Mouse (Mus musculus): ENCODE results near the gene Gpr87.
A peak's percentile ranks its signal among the peaks of the same experiment; 100 is the strongest.
"Not testable (repeated sequence)": the region's sequence is repeated elsewhere in the genome, so short reads cannot be mapped to it uniquely, and the experiment has no call there.

Gene Gpr87

DNA sequence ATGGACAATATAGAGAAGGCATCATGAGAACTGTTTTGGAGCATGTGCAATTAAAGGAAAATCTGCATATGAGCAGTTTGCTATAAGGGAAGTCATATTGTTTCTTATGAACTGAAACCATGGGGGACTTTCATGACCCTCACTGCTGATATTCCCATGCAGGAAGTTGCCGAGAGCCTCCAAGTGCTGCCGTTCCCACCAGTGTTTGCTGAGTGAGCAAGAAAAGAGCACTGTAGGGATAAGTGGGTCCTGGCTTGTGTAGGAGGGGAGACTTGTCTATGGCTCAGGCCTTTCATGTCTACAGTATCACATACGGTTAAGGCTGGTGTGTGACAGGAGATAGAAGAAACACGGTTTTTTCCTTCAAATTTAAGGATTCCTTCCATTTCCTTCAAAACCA lies 9.2 kb downstream of the Gpr87 start:
- no peak for DNase-seq

DNA sequence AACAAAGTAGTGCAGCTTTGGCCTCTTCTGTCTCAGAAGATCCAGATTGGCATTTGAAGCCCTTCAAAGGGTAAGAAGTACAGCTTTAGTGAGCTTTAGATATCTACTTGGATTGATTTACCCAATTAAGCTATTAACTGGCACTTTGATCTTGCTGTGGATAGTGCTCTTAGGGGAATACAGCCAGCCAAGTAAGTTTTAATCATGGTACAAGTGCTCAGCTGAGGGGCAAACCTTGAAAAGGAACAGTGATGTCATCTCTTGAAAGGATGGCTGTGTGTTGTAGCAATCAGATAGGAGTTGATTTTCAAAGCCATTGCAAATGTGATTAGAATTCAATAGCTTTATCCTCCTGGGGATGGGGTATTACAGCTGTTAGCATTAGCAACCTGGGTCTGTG lies 12.8 kb downstream of the Gpr87 start:
- DNase-seq = no peak

DNA sequence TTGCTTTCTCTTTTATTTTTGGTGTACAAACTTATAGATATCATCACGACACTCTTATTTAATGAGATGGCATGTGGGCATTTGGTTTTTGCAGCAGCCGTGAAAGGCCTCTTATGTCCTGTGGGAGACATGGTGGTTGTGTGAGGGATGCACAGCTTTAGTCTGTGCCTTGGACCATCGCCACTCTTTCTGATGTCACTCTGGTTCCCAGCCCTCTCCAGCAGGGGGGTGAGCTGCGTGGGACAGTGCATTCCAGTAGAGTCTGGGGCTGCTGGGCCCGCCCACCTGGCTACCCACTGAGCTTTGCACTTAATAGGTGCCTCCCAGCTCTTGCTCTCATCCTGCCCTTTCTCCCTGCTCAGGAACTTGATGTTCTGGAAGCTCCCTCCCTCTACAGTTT lies 13.8 kb downstream of the Gpr87 start:
- DNase-seq = no peak

DNA sequence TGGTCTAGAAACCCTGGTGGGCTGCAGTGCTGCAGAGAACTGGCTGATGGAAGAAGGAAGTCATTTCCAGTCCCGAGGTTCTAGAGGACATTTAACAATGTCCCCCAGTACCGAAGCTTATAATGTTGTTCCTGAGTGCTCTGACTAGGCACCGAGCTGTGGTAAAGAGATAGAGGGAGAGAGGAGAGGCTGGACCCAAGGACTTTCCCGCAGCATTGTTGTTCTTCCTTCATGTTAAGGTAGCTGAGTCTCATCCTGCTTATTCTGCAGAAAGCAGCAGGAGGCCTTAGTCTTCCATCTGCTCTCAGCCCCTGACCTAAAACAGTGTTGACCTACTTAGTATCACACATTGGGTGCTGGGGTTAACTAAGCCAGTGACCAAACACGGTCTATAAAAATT lies 18.0 kb downstream of the Gpr87 start:
- DNase-seq = no peak

DNA sequence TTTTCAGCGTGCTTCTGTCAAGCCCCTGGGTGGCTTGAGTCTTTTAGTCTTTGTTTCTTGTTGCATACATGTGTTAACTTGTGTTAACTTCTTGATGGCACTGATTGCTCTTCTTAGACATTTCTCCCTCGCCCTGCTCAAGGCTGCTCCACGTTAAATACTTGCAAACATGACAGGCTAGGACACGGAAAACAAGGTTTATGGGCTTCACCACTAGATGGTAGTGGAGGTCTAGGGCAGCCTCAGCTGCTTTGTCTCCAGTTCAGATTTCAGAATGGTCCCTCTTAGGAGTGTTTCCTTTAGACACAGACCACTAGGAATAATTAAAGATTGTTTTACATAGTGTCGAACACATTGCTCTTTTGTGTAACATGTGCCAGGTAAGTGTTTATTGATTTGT lies 19.7 kb downstream of the Gpr87 start:
- DNase-seq = peak; percentile 68

DNA sequence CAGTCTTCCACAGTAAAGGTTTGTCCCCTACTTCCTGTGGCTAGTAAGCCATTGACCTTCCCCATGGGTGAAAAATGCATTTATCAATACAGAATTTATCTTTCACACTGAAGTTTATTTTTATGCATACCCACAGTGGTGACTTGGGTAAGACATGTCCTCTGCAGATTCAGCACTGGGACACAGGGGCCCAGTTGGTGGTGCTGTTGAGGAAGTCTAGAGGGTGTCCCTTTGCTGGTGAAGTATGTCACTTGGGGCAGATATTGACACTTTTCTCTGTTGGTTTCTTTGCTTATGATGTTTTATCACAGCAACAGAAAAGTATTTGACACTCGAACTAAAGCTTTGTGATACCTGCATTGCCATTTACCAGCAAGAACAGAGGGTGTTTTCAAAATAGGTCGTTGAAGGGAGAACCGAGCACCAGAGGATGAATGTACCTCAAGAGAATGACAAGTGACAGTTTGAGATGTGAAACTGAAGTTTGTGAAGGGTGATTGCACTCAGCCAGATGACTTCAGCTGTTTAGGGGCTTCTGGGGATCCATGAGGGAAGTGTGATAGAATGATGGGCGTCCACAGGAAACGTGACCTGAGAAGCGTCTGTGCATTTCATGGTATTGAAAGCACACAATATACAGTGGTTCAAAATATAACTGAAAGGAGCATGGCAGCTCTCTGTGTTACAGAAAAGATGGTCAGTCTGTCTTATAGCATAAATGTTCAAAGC lies 20.3 kb downstream of the Gpr87 start:
- DNase-seq = no peak

DNA sequence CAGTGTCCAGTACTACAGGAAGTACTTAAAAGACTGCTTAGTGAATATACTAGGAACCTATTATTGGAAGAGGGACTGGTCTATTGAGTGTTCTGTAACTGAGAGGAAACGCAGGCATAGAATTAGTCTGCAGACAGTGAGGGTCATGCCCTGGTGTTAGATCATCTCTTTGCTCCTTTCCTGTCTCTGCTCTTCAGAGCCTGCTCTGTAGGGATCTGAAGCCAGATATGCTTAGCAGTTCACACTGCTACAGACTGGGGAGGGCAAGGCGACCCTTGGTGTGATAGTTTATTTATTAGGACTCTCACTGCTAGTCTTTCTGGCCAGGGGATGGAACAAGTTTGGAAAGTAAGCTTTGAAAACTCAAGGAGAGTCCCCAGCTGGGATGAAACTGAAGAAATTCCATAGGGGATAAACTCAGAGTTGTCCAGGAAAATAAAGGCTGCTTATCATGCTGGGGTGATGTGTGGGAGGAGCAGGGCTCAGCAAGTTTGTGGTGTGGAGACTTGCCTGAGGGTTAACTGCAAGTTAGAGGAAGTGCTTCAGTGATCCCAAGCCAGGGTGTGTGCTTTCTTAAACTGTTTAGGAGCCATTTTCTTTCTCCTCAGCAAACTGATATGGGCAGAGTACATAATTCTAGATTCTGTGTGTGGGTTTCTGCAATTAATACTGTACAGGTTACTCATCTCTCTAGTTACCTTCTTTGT lies 24.8 kb downstream of the Gpr87 start:
- DNase-seq = no peak

DNA sequence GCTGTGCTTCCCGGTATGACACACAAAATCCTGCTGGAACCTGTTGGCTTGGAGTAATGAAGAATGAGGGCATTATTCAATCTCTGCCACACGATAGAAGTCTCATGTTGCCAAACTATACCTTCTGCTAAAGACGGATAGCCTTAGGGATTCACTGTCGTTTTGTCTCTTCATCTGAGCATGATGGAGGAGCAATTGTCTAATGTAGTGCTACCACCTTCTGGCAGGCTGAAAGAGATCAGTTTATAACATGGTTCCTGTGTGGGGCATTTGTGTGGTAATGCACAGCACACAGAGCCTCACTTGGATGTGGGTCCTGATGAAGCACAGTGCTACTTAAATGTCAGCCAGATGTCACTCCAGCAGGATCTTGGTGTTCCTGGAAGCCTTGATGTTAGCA lies 25.7 kb downstream of the Gpr87 start:
- DNase-seq = no peak

DNA sequence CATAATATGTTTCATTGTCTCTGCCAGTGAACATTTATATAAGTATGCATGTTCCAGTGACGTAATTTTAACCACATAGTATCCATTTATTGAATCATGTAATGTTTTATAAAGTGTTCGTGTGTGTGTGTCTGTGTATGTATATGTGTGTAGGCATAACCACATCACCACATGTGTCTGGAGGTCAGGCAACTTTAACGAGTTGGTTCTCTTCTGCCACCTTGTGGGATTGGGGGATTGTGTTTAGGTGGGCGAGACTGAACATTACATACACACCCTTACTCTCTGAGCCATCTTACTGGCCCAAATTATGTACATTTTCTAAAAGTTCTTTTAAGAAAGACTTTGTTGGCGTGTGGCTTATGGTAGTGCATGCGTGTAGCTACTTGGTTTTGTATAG lies 26.4 kb downstream of the Gpr87 start:
- DNase-seq = no peak

DNA sequence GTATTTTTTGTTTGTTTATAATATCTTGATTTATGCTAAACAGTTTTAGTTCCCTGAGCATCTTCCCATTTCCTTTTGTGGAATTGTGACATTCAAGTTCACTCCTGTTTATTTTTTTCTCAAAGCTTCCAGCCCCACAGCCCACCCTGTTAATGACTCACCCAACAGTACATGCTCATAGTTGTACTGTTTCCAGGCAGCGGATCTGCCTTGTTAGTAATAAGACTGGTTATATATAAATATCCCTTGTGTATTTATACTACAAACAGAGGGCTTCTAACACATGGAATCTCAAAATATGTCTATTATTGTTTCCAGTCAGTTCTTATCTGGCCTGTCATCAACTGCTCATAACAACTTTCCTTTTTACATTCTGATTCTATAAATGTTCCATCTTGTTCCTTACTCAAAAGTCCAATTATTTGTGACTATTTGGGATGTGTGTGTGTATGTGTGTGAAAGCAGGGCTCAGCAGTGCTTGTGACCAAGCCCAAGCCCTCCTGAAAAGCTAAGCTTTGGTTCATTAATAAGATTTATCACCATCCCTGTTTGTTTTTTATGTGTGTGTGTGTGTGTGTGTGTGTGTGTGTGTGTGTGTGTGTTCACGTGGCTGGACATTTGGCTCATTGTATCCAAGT lies 27.4 kb downstream of the Gpr87 start:
- DNase-seq = no peak

DNA sequence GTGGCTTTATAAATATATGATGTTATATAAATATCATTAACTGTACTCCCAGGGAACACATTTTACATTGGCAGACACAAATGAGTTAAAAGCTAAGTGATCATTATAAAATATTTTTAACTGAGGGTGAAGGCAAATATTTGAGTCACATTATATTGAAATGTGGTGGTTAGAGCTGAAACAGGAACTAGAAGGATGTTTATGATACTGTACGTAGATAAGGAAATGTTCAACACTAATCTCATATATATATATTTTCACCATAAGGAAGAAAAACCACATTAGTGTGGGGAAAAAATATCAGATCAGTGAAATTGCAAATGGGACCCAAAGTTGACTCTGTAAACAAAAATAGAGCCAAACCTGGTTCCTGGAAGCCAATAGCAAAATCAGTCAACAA lies 34.4 kb downstream of the Gpr87 start:
- DNase-seq = no peak

DNA sequence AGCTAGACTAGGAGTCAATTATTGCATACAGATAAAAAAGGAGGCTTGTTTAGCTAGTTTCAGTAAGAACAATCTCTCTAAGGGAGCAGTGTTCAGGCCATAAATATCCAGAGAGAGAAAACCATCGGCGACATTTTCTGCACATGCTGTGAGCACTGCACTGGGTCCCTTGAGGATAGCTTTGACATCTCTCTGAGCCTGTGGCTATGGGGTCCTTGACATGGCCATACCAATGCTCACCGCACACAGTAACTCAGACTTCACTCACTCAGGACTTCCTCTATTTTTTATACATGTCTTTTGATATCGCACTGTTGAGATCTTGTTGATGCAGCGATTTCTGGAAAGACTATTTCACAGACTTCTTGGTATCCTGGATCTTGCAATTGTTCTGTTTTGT lies 37.9 kb downstream of the Gpr87 start:
- no peak for DNase-seq

DNA sequence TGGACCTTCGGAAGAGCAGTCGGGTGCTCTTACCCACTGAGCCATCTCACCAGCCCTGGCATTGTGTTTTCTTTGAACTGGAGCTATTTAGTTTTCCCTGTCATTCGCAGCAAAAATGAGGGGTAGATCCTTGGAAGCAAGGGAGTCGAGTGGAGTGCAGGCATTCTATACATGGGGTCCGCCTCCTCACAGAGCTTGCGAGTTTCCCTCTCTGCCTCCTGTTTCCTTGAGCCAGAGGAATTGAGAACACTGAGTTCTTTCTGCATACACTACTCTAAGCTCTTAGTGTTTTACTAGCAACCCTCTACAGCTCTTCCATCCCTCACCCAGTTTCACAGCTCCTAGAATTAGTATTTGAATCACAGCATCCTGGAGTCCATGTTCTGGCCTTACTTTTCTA lies 39.5 kb downstream of the Gpr87 start:
- no peak for DNase-seq

DNA sequence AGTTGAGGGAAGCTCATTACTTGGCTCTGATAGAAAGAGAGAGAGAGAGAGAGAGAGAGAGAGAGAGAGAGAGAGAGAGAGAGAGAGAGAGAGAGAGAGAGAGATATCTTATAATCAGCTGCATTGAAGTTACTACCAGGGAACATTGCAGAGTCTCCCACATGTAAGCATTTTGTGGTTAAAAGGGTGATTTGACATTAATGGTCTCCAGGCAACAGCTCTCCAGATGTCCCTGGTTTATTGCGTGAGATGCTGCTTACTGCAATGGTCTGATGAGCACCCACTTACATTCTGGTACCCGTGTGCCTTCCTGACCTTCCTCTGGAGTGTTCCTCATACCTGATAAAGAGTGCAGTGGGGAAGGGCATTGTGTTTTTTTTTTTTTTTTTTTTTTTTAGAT lies 40.0 kb downstream of the Gpr87 start:
- DNase-seq = no peak

DNA sequence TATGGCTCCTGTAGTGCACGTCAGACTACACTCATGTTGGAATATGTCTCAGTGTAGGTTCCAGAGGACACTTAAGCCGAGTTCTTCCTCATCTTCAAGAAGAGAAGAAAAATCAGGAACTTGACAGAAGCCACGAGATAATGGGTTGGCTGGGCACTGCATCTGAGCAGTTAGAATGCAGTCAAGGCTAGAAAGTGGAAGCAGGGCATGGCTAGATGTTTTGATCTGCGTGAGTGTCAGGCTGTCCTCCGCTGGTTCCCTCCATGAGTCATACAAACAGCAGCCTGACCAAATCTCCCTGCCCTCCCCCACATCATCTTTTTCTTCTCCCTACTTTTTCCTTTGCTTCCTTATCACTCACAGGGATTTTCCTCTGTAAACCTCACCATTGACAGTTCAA lies 41.5 kb downstream of the Gpr87 start, which contains the start of gene P2ry14:
TSS of gene P2ry14 (minus strand) at position 195 of the 400 bp plus-strand sequence.
- DNase-seq = no peak

DNA sequence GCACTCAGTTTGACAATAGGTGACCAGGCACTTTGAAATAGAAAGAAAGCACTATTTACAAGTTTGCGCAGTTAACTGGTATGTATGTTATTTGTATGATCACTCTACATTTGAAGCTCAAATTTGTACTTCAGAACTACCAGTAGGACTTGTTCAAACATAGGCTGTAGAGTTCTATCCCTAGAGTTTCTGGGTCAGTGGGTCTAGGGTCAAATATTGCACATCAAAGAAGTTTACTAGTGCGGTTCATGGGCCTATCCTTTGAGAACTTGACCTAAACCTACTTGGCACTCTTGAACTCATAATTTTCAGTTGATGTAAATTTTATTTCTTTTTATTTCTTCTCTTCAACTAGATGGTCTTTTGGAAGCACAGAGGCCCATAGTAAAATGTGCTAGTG lies 44.3 kb downstream of the Gpr87 start:
- no peak for DNase-seq

DNA sequence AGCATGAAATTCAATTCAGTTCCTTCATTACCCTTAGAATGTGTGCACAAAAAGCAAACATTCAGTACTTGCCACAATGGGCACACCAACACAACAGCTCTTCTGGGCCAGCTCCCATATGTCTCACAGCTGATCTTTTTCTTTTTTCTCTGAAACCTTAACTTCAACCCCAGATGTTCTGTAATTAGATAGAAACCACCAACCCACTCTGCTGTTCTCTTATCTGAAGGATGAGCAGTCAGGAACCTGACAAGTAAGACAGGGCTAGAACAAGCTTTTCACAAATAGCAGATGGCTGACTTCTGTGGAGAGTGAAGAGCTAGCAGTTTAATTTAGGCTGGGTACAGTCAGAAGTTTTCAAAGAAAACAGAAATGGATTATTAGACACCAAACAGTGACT lies 45.3 kb downstream of the Gpr87 start:
- no peak for DNase-seq

DNA sequence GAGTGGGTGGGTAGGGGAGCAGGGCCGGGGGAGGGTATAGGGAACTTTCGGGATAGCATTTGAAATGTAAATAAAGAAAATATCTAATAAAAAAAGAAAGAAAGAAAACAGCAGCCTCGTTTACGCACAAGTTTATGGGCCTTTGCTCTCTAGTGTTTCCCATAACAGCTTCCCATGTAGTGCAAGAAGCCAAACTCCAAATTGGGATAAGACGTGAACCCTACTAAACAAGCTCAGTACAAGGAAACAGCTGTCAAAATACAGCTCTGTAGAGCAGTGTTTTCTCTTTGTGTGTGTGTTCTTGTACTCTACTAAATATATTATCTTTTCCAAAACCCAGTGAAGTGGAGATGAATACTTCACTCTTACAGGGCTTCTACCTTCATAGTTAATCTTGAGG lies 49.7 kb downstream of the Gpr87 start:
- no peak for DNase-seq

DNA sequence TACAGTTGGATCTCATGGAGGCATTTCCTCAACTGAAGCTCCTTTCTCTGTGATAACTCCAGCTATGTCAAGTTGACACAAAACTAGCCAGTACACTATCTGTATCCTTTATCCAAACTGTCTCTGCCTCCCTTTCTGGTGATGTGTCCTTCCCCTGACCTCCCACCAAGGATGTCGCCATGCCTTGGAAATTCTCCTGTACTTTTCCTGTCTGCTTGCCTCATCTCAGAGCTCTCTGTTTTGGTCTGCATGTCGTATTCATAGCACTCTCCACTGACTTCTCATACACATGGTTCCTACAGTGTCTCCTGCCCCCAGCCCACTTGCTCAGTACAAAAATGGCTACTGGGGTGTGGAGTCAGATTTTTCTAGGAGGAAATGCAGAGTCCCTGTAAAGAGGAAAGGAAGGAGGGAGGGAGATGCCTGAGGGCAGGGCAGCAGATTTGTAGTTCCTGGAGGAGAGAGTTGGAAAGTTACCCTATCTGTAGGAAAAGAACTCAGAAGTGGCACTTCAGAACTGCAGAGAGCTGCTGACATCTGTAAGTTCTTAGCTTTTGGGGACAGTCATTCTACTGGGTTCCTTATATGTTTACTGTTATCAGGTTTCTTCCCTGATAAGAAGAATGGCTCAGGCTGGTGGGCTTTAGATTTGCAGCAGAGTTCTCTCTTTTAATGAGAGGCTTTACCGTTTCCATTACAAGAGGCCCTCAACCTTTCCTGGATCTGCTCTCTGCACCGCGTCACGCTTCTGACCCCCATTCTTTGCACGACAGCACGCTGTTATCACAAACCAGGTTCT lies 53.2 kb downstream of the Gpr87 start:
- DNase-seq = no peak

DNA sequence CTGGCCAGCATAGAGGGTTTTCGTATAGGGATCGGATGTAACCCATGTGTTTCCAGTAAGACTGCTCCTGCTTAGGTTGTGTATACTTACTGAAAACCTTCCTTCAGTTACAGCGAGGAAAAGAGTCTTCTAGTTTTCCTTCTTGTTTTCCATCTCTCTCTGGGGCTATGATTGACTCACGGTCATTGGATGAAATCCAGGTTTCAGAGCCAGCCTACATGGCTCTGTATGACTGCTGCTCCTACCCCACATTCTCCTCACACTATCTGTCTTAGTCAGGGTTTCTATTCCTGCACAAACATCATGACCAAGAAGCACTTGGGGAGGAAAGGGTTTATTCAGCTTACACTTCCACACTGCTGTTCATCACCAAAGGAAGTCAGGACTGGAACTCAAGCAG lies 54.0 kb downstream of the Gpr87 start:
- DNase-seq = not testable (repeated sequence)

DNA sequence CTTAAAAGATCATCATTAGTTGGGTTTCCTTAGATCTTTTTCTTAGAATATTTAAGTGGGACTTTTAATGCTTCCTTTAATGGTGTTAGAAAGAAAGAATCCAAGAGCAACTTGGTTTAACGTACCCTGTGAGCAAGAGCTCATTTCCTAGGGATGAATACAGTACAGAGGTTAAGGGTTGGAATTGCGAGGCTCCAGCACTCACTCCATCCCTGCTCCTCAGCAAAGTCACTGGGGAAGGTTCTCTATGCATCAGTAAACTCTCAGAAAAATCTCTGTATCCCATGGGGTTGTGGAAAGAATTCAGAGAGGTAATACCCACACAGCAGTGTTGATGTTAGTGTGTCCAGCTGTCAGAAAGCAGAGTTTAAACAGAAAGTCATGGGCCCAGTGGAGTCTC lies 54.8 kb downstream of the Gpr87 start:
- no peak for DNase-seq

DNA sequence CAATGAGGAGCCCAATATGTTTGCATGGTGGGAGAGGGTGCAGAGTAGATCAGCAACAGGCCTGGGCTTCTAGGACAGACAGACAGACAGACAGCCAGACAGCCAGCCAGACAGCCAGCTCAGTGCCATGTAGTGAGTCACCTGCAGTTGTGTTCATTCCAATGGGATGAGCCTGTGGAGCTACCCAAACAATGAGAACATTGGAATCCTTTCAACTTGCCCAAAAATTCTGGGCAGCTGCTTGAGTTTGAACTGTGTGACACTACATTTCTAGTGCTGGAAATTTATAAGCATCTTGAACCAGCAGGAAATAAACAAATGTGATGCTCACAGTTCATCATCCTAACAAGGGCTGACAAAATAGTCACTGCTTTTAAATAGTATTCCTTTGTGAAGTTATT lies 55.3 kb downstream of the Gpr87 start:
- no peak for DNase-seq

DNA sequence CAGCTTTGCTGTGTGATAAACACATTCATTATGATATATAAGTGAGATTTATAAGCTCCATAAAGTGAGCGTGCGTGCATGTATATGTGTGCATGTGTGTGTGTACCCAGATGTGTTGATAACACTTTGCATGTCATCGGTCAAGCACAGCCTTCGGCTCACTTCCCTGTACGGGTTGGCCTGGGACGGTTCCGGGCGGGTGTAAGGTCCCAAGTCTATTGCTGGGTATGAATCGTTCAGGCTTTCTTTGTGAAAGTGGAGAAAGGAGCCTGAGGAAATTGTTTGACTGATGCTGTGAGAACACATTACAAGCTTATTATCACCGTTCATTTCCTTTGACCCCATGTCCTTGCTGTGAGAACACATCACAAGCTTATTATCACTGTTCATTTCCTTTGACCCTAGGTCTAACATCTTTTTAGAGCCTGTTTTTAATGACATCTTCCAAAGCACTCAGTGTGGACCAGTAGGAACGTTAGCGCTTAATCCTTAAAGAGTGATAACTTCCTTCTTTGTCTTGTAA lies 55.9 kb downstream of the Gpr87 start:
- no peak for DNase-seq

Measured in embryo, embryonic 11 days (tissue).